Mouse (Mus musculus) liver, embryonic 14.5 days (tissue): ENCODE data around the gene Csf2ra.

Experiments
- CTCF ChIP-seq: IDR thresholded peaks from 2 replicates; pipeline ENCODE4 v1.5.1; 2016; ENCODE audit warnings: antibody characterized with exemption, low read depth, control low read depth
- EP300 ChIP-seq: IDR thresholded peaks from 2 replicates; pipeline ENCODE4 v1.6.1; 2016; ENCODE audit warnings: antibody characterized with exemption, low read depth

DNA sequence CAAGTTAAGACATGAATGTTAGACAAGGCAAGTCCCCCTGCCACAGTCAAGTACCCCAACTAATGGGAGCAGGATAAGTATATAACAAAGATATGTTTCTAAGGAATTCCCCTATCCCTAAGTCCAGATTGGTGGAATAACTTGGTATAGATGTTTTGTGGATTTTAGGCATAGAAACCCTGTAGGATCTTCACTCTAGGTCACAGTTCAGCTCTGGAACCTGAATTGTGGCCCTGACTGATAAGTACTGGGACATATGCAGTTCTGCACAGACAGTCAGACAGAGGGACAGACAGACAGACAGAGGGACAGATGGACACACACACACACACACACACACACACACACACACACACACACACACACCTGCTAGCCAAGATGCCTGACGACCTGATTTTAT lies 36.0 kb upstream of the Csf2ra start:
- TF ChIP-seq EP300, result no peak
- TF ChIP-seq CTCF, result no peak
